Mouse (Mus musculus) forebrain, postnatal 0 days (tissue): Measurements from ENCODE around the gene Ap5m1. TPM values are rescaled to one million over a fixed set of nuclear protein-coding genes. Genes with fewer than 3 reads are reported as not detected.
"Not testable (repeated sequence)": the region's sequence is repeated elsewhere in the genome, so short reads cannot be mapped to it uniquely, and the experiment has no call there.

Experiments used
- ATAC-seq: fragments of 200-750 bp; cut with Nextera tagmentation; 2 replicates; pipeline ENCODE4 v1.8.0; 2017; ENCODE audit warnings: mild to moderate bottlenecking, moderate library complexity
- DNase-seq: peaks from one replicate; pipeline ENCODE4 v3.0.0-alpha.2; 2015
- H3K27ac ChIP-seq: fragments of 300-500 bp; sonication (generic); 2 replicates; pipeline ENCODE4 v1.5.1; 2014; ENCODE audit warnings: low read depth, mild to moderate bottlenecking, antibody characterized with exemption, low read length, moderate library complexity, mixed read lengths
- H3K27me3 ChIP-seq: fragments of 300-500 bp; sonication (generic); 2 replicates; pipeline ENCODE4 v1.6.1; 2014; ENCODE audit warnings: mild to moderate bottlenecking, low read length, mixed read lengths; ENCODE audit not compliant: insufficient read depth
- H3K36me3 ChIP-seq: fragments of 300-500 bp; sonication (generic); 2 replicates; pipeline ENCODE4 v1.6.1; 2014; ENCODE audit warnings: mild to moderate bottlenecking, moderate library complexity; ENCODE audit not compliant: insufficient read depth
- H3K4me1 ChIP-seq: fragments of 300-500 bp; sonication (generic); 2 replicates; pipeline ENCODE4 v1.6.1; 2014; ENCODE audit warnings: antibody characterized with exemption; ENCODE audit not compliant: insufficient read depth
- H3K4me2 ChIP-seq: fragments of 300-500 bp; sonication (generic); 2 replicates; pipeline ENCODE4 v1.6.1; 2014; ENCODE audit warnings: low read depth, mild to moderate bottlenecking, moderate library complexity
- H3K4me3 ChIP-seq: fragments of 300-500 bp; sonication (generic); 2 replicates; pipeline ENCODE4 v1.5.1; 2014; ENCODE audit warnings: low read depth, low read length, mixed read lengths
- H3K9ac ChIP-seq: fragments of 300-500 bp; sonication (generic); 2 replicates; pipeline ENCODE4 v1.6.1; 2014; ENCODE audit warnings: mild to moderate bottlenecking
- H3K9me3 ChIP-seq: fragments of 300-500 bp; sonication (generic); 2 replicates; pipeline ENCODE4 v1.6.1; 2016; ENCODE audit warnings: low read length
- CTCF ChIP-seq: sonication (generic); IDR thresholded peaks from 2 replicates; pipeline ENCODE4 v1.5.1; 2016; ENCODE audit warnings: antibody characterized with exemption, control low read depth, low read depth
- WGBS: fragments of 180-500 bp; shearing (Covaris S2); extraction: QIAGEN DNeasy Blood & Tissue Kit; methylation state at CpG from one replicate; pipeline ENCODE4 v1.1.7; 2014; 5-methylcytosine and 5-hydroxymethylcytosine counted together
- polyA plus RNA-seq: library from polyadenylated mRNA; unstranded; fragments of >200 nt; fragmentation: Nextera tagmentation; extraction: Ambion mirVana; gene quantifications from 2 replicates; pipeline ENCODE4 v1.2.1, GENCODE M21; 2015
- total RNA-seq: library from RNA; depleted of rRNA; stranded (reverse); fragments of >200 nt; gene quantifications from 2 replicates; pipeline ENCODE4 v1.2.3, GENCODE M21; 2014

Gene Ap5m1
- total and polyA plus RNA-seq, 2 experiments from 2014 or later = 15.7 to 32.6 TPM

DNA sequence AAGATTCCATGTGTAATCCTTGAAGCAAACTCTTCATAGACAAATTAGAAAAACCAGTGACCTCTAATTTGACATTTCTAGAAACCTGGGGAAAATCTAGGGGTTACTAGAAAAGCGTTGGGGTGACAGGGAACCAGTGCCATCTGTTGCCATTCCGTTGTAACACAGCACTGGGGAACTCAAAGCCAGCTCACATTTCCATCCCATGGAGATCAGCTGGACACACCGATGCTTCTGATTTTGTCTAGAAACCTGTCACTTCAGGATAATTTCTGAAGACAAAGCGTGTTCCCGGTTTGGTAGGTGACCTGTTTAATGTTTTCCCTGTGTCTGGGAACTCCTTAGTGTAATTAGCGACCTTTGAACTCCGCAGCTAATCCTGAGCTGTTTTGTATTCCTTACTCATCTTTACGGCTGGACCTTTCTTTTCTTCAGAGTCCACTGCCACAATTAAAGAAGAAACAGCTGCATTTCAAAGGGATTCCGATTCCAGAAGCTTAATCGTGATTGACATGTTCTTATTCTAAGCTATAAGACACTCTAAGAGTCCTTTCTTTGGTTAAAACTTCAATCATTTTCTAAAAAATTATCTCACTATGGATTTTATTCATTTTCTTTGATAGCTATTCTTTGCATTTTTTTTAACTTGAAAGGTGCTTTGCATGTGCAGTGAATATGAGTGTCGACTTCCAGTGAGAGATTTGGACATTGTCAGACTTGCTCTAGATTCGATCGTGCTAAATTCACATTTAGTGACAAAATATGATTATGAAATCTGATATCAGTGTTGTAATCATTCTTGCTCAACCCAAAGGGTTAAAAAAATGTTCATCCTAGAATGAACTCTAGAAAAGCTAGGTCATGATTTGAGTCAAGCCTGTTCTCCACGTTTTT lies 22.5 kb downstream of the Ap5m1 start:
- 17% methylated on average over 14 of the region's 14 CpGs for WGBS
- H3K36me3 ChIP-seq = peaks cover 11% of the 10 kb centered on the region
- ATAC-seq (no peak), DNase-seq (no peak)
- no peak for TF ChIP-seq CTCF
- H3K27me3 ChIP-seq = no peaks in the 10 kb centered on the region
- H3K9me3 ChIP-seq = no peaks in the 10 kb centered on the region
- no peak overlapping the region for H3K27ac ChIP-seq
- no peak overlapping the region for H3K4me3 ChIP-seq
- H3K4me2 ChIP-seq = no peak overlapping the region
- no peaks in the 10 kb centered on the region for H3K4me1 ChIP-seq
- H3K9ac ChIP-seq = no peak overlapping the region

DNA sequence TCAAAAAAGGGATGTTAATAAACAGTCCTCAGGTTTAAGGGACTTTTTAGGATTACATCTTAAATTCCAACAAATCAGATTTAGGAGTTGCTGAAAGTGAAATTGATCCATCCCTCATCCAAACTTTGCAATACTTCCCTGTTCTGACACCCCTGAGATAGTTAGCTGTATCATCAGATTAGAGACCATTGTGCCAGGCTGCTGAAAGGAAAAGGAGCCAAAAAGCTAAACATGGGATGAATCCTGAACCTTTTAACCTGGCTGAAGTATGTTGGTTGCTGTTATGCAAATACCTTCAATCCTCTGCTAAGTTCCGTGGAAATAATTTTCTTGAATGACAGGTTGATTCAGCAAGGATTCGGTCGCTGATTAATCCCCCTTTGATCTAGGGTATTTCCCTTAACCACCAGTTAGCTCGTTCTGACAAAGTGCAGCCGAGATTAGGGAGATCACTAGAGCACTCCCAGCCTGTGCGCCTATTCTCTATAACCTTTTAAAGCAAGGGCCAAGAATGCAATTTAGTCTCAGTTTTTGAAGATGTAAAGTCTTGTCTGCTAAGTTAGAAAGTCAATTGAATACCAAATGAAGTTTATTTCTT lies 23.7 kb downstream of the Ap5m1 start:
- no peak for TF ChIP-seq CTCF
- Histone ChIP-seq H3K27ac (no peak overlapping the region), H3K27me3 (no peaks in the 10 kb centered on the region), H3K9me3 (no peaks in the 10 kb centered on the region), H3K9ac (no peak overlapping the region), H3K4me3 (no peak overlapping the region), H3K4me1 (no peaks in the 10 kb centered on the region), H3K4me2 (no peak overlapping the region), H3K36me3 (peaks cover 11% of the 10 kb centered on the region)
- no peak for DNase-seq
- 7% methylated on average over 6 of the region's 6 CpGs for WGBS
- no peak for ATAC-seq

DNA sequence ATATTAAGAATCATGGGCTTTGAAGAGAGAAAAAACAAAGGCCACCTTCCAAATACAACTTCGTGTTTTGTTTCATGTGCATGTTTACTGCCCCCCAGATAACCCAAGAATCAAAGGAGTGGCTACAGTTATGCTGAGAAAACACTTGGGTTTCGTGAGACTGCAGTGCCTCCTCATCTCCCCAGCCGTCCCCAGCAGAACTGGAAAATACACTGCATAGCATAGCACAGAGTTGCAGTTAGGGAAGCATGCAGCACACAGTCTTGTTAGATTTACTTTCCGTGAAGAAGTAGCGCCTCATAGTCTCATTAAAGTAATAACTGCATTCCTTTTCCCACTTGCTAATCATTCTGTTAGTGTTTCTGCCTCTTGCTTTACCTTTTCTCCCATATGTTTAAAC lies 24.2 kb downstream of the Ap5m1 start:
- Histone ChIP-seq H3K4me3 (no peak overlapping the region), H3K4me2 (no peak overlapping the region), H3K27me3 (no peaks in the 10 kb centered on the region), H3K9me3 (no peaks in the 10 kb centered on the region), H3K4me1 (no peaks in the 10 kb centered on the region), H3K36me3 (peaks cover 9% of the 10 kb centered on the region), H3K27ac (no peak overlapping the region), H3K9ac (no peak overlapping the region)
- DNase-seq = no peak
- WGBS = 26% methylated on average over 5 of the region's 5 CpGs
- no peak for ATAC-seq
- TF ChIP-seq CTCF = no peak

DNA sequence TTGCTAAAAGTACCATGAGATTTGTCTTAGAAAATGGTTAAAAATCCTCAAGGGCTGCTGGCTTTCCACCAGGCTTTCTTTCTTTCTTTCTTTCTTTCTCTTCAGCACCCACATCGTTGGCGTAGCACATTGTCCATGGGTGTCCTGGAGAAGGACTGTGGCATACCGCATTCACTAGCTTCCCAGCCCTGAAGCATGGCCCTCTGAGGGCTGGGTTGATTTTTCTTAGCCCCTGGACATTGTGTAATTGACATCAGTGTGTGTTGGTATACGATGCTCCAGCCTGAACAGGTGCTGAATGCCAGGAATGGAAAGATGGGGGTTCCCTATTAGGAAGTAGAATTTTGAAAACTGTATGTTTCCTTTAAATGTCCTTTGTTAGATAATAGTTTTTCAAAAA lies 25.4 kb downstream of the Ap5m1 start:
- 33% methylated on average over 4 of the region's 4 CpGs for WGBS
- H3K4me3 ChIP-seq = no peak overlapping the region
- no peaks in the 10 kb centered on the region for H3K27me3 ChIP-seq
- peaks cover 7% of the 10 kb centered on the region for H3K36me3 ChIP-seq
- no peak for TF ChIP-seq CTCF
- no peaks in the 10 kb centered on the region for H3K4me1 ChIP-seq
- no peaks in the 10 kb centered on the region for H3K9me3 ChIP-seq
- H3K4me2 ChIP-seq = no peak overlapping the region
- no peak overlapping the region for H3K9ac ChIP-seq
- DNase-seq (no peak), ATAC-seq (no peak)
- no peak overlapping the region for H3K27ac ChIP-seq

DNA sequence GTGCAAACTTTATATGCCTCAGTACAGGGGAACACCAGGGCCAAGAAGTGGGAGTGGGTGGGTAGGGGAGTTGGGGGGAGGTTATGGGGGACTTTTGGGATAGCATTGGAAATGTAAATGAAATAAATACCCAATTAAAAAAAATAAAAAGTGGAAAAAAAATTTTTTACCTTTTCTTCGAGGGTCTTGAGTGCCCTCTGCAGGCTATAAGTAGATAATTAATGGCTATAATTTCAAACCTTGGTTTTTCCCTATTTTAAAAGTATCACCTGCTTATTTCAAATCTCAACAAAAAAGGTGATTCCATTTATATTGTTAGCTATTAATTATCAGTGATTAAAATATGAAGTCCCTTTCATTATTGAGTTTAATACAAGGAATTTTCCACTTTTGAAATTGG lies 25.9 kb downstream of the Ap5m1 start:
- ATAC-seq, H3K4me1 ChIP-seq, H3K9me3 ChIP-seq, DNase-seq, H3K27ac ChIP-seq, H3K36me3 ChIP-seq, H3K9ac ChIP-seq, H3K27me3 ChIP-seq, H3K4me3 ChIP-seq, H3K4me2 ChIP-seq: not testable (repeated sequence)
- TF ChIP-seq CTCF = 0 out of 2 replicates have a peak, but pooled peaks have one; percentile 2
- 23% methylated on average over 1 of the region's 1 CpGs for WGBS

DNA sequence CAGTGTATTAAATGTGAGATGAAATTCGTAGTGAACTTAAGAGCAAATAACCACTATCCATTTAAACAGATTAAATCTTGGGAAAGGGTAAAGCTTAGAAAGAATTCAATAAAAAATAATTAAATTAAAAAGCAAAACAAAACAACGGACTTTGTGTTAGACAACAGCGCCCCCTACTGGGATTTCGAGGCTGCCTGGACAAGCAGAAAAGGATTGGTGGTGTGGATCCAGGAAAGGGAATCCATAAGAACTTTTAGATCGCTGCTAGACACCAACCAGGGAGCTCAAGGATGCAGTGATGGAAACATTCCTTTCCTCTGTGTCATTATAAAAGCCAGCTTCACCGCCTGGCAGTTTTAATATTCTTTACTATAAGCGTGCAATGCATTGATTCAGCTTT lies 52.5 kb downstream of the Ap5m1 start:
- H3K4me1 ChIP-seq = no peaks in the 10 kb centered on the region
- H3K27ac ChIP-seq = no peak overlapping the region
- H3K4me3 ChIP-seq = no peak overlapping the region
- no peaks in the 10 kb centered on the region for H3K36me3 ChIP-seq
- no peaks in the 10 kb centered on the region for H3K9me3 ChIP-seq
- WGBS = 10% methylated on average over 7 of the region's 7 CpGs
- ATAC-seq = no peak
- H3K27me3 ChIP-seq = no peaks in the 10 kb centered on the region
- peak; percentile 70 for TF ChIP-seq CTCF
- H3K4me2 ChIP-seq = no peak overlapping the region
- H3K9ac ChIP-seq = no peak overlapping the region
- DNase-seq = peak; percentile 67

DNA sequence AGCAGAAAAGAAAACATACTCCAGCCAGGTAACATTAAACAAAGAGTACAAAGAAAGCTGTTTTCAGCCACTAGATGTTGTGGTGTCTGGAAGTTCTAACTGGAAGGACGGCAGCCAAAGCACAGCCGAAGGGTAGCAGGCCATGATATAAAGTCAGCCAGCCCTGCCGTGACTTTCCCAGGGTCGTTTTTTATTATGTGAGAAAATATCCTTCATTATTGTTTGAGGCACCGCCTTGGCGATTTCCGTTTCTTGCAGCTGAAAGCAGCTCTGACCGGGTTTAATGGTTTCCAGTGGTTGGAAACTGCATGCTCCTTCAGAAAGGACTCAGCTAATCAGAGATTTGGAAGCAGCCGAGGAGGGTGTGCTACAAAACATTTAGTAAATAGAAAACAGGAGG lies 55.8 kb downstream of the Ap5m1 start:
- no peak for DNase-seq
- Histone ChIP-seq H3K4me1 (no peaks in the 10 kb centered on the region), H3K27ac (no peak overlapping the region), H3K27me3 (no peaks in the 10 kb centered on the region), H3K9me3 (no peaks in the 10 kb centered on the region), H3K4me2 (no peak overlapping the region), H3K4me3 (no peak overlapping the region), H3K36me3 (no peaks in the 10 kb centered on the region), H3K9ac (no peak overlapping the region)
- ATAC-seq = no peak
- 60% methylated on average over 9 of the region's 9 CpGs for WGBS
- no peak for TF ChIP-seq CTCF
